Mouse (Mus musculus): ENCODE measurements around the gene Grik4.

GRCm38 (mm10) chr9:42673385-42674016, 270.8 kb downstream of the Grik4 start:
- no peak for TF ChIP-seq CTCF (IDR thresholded peaks at IDR 0.05; ENCODE audit: borderline replicate concordance, extremely low read depth, insufficient read depth, insufficient read length)
- TF ChIP-seq POLR2A (IDR thresholded peaks at IDR 0.05; ENCODE audit: borderline replicate concordance, extremely low read depth, insufficient read depth, insufficient read length, poor library complexity, severe bottlenecking), result no peak

Data from brain, embryonic 14.5 days (tissue).